Mouse (Mus musculus) G1E (cell line): ENCODE measurements around the gene Pdzd8. TPM values are rescaled to one million over a fixed set of nuclear protein-coding genes. Genes with fewer than 3 reads are reported as not detected.

Source experiments
- ATAC-seq: 2 replicates; pipeline ENCODE4 v1.8.0; 2016; ENCODE audit warnings: mild to moderate bottlenecking; ENCODE audit not compliant: insufficient number of reproducible peaks, poor library complexity, low FRiP score, severe bottlenecking; ENCODE audit errors: extremely low read depth
- DNase-seq: peaks from one replicate; pipeline ENCODE4 v3.0.0; 2012; ENCODE audit warnings: low spot score
- H3K27me3 ChIP-seq: 2 replicates; pipeline ENCODE4 v1.6.1; 2012; ENCODE audit warnings: mild to moderate bottlenecking, low read length, inconsistent platforms; ENCODE audit not compliant: insufficient read depth
- H3K36me3 ChIP-seq: replicated peaks from 2 replicates; pipeline ENCODE3; 2012; ENCODE audit warnings: mild to moderate bottlenecking, inconsistent platforms
- H3K4me1 ChIP-seq: 2 replicates; pipeline ENCODE4 v1.6.1; 2012; ENCODE audit warnings: low read depth, low read length, inconsistent platforms, mixed read lengths; ENCODE audit not compliant: insufficient read depth
- H3K4me3 ChIP-seq: 2 replicates; pipeline ENCODE4 v1.5.1; 2012; ENCODE audit warnings: low read depth, mild to moderate bottlenecking, inconsistent platforms, low read length, moderate library complexity, mixed read lengths
- H3K9me3 ChIP-seq: replicated peaks from 2 replicates; pipeline ENCODE4 v1.6.1; 2012; ENCODE audit warnings: inconsistent platforms
- CTCF ChIP-seq: IDR thresholded peaks from 2 replicates; pipeline ENCODE4 v1.5.1; 2012; ENCODE audit warnings: low read depth, low read length, inconsistent platforms, mixed read lengths
- GATA1 ChIP-seq: IDR thresholded peaks from 2 replicates; pipeline ENCODE4 v1.6.1; 2012; ENCODE audit warnings: borderline replicate concordance, low read length, inconsistent platforms, mixed read lengths
- GATA2 ChIP-seq: IDR thresholded peaks from 2 replicates; pipeline ENCODE4 v1.6.1; 2012; ENCODE audit warnings: low read depth, low read length, inconsistent platforms, borderline replicate concordance
- POLR2AphosphoS5 ChIP-seq: IDR thresholded peaks from 2 replicates; pipeline ENCODE4 v1.6.1; 2012; ENCODE audit warnings: low read depth, low read length, inconsistent platforms; ENCODE audit not compliant: insufficient replicate concordance
- TAL1 ChIP-seq: conservative IDR thresholded peaks from 2 replicates; pipeline ENCODE4 v1.6.1; 2012; ENCODE audit warnings: low read depth, low read length, inconsistent platforms, mixed read lengths
- polyA plus RNA-seq: library from polyadenylated mRNA; stranded (reverse); fragments of >175 nt; gene quantifications from 2 replicates; pipeline ENCODE4 v1.2.3, GENCODE M21; 2012
- total RNA-seq, 2 experiments: library from RNA; stranded (forward) in 1 of 2; stranded (reverse) in 1 of 2; fragments of 200-1000 nt in 1 of 2; fragments of >200 nt in 1 of 2; fragmentation: Nextera tagmentation in 1 of 2; gene quantifications; 2 replicates each; pipeline ENCODE4 v1.2.3; 2014 to 2017

Gene Pdzd8
- total and polyA plus RNA-seq, 3 experiments = 15.1 to 81.6 (median 40.0) TPM

DNA sequence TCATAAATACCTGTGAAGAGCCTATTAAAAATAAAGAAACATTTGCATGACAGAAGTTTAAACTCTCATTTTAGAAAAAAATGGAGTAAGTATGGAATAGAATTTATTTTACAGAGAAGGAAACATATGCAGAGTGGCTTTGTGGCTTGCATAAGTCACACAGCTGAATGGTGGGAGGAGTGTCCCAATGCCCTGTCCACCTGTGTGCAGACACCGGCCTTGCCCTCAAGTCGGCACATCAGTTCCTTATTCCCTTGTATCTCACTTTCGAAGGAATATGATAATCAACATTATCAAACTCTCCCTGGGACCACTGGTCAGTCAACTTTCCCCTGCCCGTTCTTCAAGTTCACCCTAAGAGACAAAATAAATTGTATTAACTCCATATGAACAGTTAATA lies 12.3 kb upstream of the Pdzd8 start:
- Histone ChIP-seq H3K4me1 (peaks cover 57% of the 10 kb centered on the region), H3K36me3 (no peaks in the 10 kb centered on the region), H3K9me3 (no peaks in the 10 kb centered on the region), H3K27me3 (no peaks in the 10 kb centered on the region; the same call in 1 of the 2 replicates), H3K4me3 (no peak overlapping the region)
- TF ChIP-seq GATA1 (no peak), POLR2AphosphoS5 (no peak), GATA2 (no peak), TAL1 (no peak)
- ATAC-seq (no peak), DNase-seq (no peak)

DNA sequence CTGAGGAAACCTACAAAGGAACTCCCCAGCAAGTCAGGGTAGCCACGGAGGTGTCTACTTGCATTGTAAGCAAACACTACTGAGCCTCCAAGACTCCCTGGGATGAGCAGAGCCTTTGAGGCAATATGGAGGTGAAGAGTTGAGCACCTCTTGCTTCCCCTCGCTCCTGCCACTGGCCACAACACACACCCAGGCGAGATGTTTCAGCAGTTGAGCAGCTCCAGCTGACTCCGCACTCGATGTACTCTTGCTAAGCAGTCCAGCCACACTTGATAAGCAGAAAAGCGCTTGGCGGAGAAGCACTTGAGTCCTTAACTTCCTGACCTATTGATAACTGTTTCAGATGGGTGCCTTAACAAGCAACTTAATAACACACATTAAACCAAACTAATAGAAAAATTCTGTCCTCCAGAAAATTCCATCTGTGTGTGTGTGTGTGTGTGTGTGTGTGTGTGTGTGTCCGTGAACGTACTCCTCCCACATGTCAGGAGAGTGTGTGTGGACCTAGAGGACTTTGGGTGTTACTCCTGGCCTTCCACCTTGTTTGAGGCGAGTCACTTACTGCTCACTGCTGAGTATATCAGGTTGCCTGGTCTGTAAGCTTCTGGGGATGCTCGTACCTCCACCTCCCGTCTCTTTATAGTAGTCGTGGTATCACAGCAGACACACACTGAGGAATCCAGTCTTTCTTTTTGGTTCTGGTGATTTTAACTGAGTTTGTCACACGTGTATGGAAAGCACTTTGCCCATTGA lies 11.4 kb upstream of the Pdzd8 start:
- Histone ChIP-seq H3K4me3 (no peak overlapping the region; the same call in 1 of the 2 replicates), H3K9me3 (no peaks in the 10 kb centered on the region), H3K27me3 (no peaks in the 10 kb centered on the region; the same call in 1 of the 2 replicates), H3K36me3 (no peaks in the 10 kb centered on the region), H3K4me1 (peaks cover 65% of the 10 kb centered on the region)
- ATAC-seq (no peak), DNase-seq (no peak)
- no peak for TF ChIP-seq GATA1
- no peak for TF ChIP-seq GATA2
- no peak for TF ChIP-seq TAL1
- no peak for TF ChIP-seq CTCF
- TF ChIP-seq POLR2AphosphoS5 = no peak

DNA sequence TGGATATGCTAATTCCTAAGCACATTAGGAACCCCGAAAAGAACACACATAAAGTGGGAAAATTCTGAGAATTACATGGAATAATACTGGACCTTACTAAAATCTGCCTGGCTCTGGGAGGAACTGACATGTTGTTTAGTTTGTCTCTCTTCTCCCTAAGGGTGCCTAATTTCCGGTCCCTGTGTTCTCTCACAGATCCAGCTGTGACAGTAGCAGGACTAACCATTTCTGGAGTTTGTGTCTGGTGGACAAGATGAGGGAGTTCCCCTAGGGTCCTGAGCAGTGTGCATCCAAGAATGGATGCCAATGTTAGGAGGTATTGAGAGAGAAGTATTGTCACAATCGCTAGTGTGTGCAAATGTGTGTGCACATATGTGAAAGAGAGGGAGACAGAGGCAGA lies 10.8 kb upstream of the Pdzd8 start:
- Histone ChIP-seq H3K9me3 (no peaks in the 10 kb centered on the region), H3K27me3 (no peaks in the 10 kb centered on the region; the same call in 1 of the 2 replicates), H3K4me3 (no peak overlapping the region), H3K4me1 (peaks cover 68% of the 10 kb centered on the region), H3K36me3 (no peaks in the 10 kb centered on the region)
- DNase-seq (no peak), ATAC-seq (no peak)
- no peak for TF ChIP-seq GATA2
- TF ChIP-seq POLR2AphosphoS5 = no peak
- TF ChIP-seq TAL1 = no peak
- TF ChIP-seq CTCF = no peak
- TF ChIP-seq GATA1 = no peak

DNA sequence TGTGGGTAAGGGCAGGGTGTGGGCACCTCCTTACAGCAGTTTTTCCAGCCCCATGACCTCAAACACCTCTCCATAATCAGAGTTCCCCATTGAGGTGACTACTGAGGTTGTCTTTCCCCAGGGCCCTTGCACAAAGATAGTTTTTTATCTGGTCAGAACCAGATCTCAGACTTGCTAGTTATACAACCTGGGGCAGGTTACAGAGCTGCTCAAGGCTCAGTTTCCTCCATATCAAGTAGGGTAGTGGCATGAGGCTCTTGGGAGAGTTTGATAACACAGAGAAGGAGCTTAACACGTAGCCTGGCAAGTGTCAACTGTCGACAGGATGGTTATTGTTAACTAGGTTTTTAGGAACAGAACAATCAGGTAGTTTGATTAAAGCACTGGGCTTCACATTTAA lies 9.3 kb upstream of the Pdzd8 start:
- Histone ChIP-seq H3K4me1 (peaks cover 71% of the 10 kb centered on the region), H3K27me3 (no peaks in the 10 kb centered on the region; the same call in 1 of the 2 replicates), H3K9me3 (no peaks in the 10 kb centered on the region), H3K4me3 (no peak overlapping the region), H3K36me3 (no peaks in the 10 kb centered on the region)
- TF ChIP-seq CTCF (no peak), TAL1 (no peak), GATA2 (no peak), GATA1 (no peak), POLR2AphosphoS5 (no peak)
- DNase-seq = no peak
- no peak for ATAC-seq

DNA sequence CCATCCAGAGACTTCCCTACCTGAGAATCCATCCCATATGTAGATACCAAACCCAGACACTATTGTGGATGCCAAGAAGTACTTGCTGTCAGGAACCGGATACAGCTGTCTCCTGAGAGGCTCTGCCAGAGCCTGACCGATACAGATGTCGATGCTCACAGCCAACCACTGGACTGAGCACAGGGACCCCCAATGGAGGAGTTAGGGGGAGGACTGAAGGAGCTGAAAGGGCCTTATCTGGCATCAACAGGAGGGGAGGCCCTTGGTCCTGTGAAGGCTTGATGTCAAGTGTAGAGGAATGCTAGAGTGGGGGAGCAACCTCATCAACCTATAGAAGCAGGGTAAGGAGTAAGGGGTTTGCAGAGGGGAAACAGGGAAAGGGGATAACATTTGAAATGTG lies 7.2 kb upstream of the Pdzd8 start:
- Histone ChIP-seq H3K36me3 (no peaks in the 10 kb centered on the region), H3K9me3 (no peaks in the 10 kb centered on the region), H3K4me1 (peaks cover 65% of the 10 kb centered on the region), H3K4me3 (no peak overlapping the region), H3K27me3 (no peaks in the 10 kb centered on the region; the same call in 1 of the 2 replicates)
- TF ChIP-seq GATA2 = no peak
- TF ChIP-seq POLR2AphosphoS5 = no peak
- no peak for TF ChIP-seq GATA1
- no peak for TF ChIP-seq CTCF
- no peak; the same call in 1 of the 2 replicates for TF ChIP-seq TAL1
- no peak for DNase-seq
- ATAC-seq = no peak

DNA sequence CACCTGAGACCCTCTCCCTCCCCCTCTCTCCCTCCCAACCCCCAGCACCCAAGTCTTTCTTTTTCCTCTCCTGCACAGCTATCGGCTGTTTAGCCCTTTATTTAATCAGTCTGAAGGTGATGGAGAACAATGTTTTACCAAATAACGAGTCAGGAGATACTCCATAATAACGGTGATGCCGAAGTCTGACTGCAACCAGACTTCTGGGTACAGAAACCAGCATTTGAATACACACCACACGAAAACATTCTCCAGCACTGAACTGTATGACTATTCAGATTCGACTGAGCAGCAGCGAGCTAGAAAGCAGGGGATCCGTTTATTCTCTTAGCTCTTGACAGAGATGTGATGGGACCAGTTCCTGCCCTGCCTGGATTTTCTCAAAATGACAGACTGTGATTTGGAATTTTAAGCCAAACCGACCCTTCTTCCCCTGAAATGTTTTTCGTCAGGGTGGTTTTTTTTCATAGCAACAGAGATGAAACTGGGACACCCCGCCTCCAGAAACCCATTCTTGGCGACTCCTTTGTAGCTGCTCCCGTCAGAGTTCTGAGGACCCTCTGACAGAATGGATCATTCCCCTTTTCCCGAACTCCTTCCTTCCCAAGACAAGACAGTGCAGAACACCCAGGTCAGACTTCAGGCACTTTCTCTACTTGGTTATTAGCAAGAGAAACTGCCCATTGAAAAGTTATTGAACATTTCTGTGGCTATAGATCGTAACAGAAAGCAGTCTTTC lies 5.7 kb upstream of the Pdzd8 start:
- Histone ChIP-seq H3K36me3 (no peaks in the 10 kb centered on the region), H3K9me3 (no peaks in the 10 kb centered on the region), H3K4me3 (no peak overlapping the region), H3K4me1 (peaks cover 66% of the 10 kb centered on the region), H3K27me3 (no peaks in the 10 kb centered on the region; the same call in 1 of the 2 replicates)
- ATAC-seq (no peak), DNase-seq (no peak)
- no peak for TF ChIP-seq POLR2AphosphoS5
- TF ChIP-seq CTCF = no peak
- no peak for TF ChIP-seq TAL1
- no peak for TF ChIP-seq GATA1
- TF ChIP-seq GATA2 = no peak
